Mouse (Mus musculus): ENCODE data around the gene Rprml. TPM values are rescaled to one million over a fixed set of nuclear protein-coding genes. Genes with fewer than 3 reads are reported as not detected.

Rprml gene
- polyA plus RNA-seq (2012; ENCODE audit: insufficient read depth, insufficient read length, low replicate concordance, missing spikeins), result not detected in 2 replicates

DNA sequence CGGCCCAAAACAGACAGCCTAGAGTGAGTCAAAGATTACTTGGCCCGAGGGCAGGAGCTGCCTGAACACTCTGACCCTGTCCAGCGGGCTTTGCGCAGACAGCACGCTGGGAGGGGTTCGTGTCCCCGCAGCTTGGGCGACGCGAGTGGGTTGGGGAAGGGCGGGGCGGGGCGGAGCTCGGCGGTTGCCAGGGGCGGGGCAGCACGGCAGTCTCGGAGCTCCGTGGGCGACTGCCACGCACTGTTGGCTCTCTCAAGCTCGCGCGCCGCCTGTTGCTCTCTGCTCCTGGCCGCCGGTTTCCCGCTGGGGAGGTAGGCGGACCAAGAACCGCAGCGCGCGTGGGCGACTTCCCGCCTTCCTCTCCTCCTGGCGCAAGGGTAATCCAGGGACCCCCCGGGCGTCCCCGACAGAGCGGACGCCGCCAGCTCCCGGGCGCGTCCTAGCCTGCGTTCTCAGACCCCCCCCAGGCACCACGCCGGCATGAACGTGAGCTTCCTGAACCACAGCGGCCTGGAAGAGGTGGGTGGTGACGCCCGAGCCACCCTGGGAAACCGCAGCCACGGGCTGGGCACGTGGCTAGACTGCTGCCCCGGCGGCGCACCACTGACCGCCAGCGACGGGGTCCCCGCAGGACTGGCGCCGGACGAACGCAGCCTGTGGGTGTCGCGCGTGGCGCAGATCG is at the start of gene Rprml:
Gene Rprml (plus strand): TSS at position 270 of the 682 bp plus-strand sequence.
- H3K27ac ChIP-seq (ENCODE audit: insufficient read depth, low read depth, low read length), result peak within 1 kb of the TSS; percentile 97
- WGBS, result 1% methylated on average over 66 of the region's 71 CpGs
- H3K4me3 ChIP-seq (ENCODE audit: insufficient read depth, low read depth, low read length), result peak within 1 kb of the TSS; percentile 80
- TF ChIP-seq CTCF (IDR thresholded peaks at IDR 0.05; ENCODE audit: insufficient read depth, low read depth, low read length) (no peak), POLR2A (IDR thresholded peaks at IDR 0.05; ENCODE audit: insufficient read depth, low read depth, low read length) (peak; percentile 48; the same call in 1 of the 2 replicates)
- peaks cover 38% of the 10 kb centered on the region for H3K4me1 ChIP-seq (ENCODE audit: control insufficient read depth, insufficient read depth, low read length)

DNA sequence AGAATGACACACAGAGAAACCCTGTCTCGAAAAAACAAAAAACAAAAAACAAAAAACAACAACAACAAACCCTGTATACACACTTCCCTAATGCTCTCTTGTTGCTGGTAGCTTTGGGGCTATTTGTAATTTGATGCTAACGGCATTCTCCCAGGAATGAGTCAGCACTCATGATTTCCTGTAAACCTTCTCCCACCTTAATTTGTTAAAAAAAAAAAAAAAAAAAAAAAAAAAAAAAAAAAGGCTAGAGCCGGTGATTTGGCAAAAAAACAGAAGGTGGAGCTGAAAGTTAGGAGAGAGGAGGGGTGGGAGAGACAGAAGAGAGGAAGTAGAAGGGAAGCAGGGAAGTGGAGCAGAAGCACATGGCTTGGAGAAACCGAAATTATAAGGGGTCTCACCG is 42.8 kb upstream of the Rprml start:
- Histone ChIP-seq H3K27ac (ENCODE audit: insufficient read depth, low read depth, low read length) (no peak overlapping the region), H3K4me1 (ENCODE audit: control insufficient read depth, insufficient read depth, low read length) (no peaks in the 10 kb centered on the region), H3K4me3 (ENCODE audit: insufficient read depth, low read depth, low read length) (no peak overlapping the region)
- TF ChIP-seq CTCF (IDR thresholded peaks at IDR 0.05; ENCODE audit: insufficient read depth, low read depth, low read length) (no peak), POLR2A (IDR thresholded peaks at IDR 0.05; ENCODE audit: insufficient read depth, low read depth, low read length) (no peak)
- WGBS, result 54% methylated on average over 5 of the region's 5 CpGs

DNA sequence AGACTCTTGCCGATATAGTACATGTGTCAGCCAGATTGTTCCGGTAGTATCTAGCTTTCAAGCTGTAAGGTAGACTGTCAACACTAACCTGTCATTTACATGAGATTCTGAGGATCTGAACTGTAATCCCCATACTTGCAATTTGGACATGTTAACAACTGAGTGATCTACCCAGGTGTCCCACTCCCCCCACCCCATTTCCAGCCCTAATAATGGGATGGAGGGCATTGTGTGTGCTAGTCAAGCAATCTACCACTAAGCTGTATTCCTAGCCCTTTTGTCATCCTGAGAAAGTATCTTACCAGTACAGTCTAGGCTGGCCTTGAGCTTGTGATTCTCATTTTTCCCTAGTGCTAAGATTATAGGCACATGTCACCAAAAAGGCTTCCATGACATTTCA is 38.6 kb upstream of the Rprml start:
- no peaks in the 10 kb centered on the region for H3K4me1 ChIP-seq (ENCODE audit: control insufficient read depth, insufficient read depth, low read length)
- no peak overlapping the region for H3K27ac ChIP-seq (ENCODE audit: insufficient read depth, low read depth, low read length)
- 93% methylated on average over 2 of the region's 2 CpGs for WGBS
- TF ChIP-seq CTCF (IDR thresholded peaks at IDR 0.05; ENCODE audit: insufficient read depth, low read depth, low read length), result no peak
- no peak for TF ChIP-seq POLR2A (IDR thresholded peaks at IDR 0.05; ENCODE audit: insufficient read depth, low read depth, low read length)
- H3K4me3 ChIP-seq (ENCODE audit: insufficient read depth, low read depth, low read length), result no peak overlapping the region

GRCm38 (mm10) chr11:103621040-103621439 is 28.3 kb upstream of the Rprml start, which contains the start of gene Gm884:
Gene Gm884 (minus strand): TSS chr11:103621140.
- no peak within 1 kb of the TSS for H3K27ac ChIP-seq (ENCODE audit: insufficient read depth, low read depth, low read length)
- WGBS, result 84% methylated on average over 9 of the region's 9 CpGs
- H3K4me1 ChIP-seq (ENCODE audit: control insufficient read depth, insufficient read depth, low read length), result no peaks in the 10 kb centered on the region
- H3K4me3 ChIP-seq (ENCODE audit: insufficient read depth, low read depth, low read length), result no peak within 1 kb of the TSS
- TF ChIP-seq CTCF (IDR thresholded peaks at IDR 0.05; ENCODE audit: insufficient read depth, low read depth, low read length) (no peak), POLR2A (IDR thresholded peaks at IDR 0.05; ENCODE audit: insufficient read depth, low read depth, low read length) (no peak)

DNA sequence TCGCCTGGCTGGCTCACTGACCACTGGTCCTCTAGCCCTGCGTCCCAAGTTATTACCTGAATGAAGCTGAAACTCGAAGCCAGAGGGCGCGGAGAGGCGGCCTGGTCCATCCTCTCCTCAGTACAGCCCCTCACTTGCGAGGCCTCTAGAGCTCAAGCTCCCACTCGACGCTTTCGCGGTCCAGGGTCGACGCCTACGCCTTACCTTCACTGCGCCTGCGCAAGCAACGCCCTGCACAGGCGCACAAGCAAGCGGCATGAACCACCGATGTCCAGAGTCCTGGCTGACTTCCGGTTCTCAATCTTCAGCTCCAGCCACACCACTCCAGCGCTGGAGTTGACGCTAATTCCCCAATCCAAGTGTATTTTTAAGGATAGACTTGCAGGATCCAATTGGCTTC is 21.9 kb upstream of the Rprml start:
- WGBS, result 83% methylated on average over 23 of the region's 23 CpGs
- H3K27ac ChIP-seq (ENCODE audit: insufficient read depth, low read depth, low read length), result no peak overlapping the region
- H3K4me1 ChIP-seq (ENCODE audit: control insufficient read depth, insufficient read depth, low read length), result no peaks in the 10 kb centered on the region
- H3K4me3 ChIP-seq (ENCODE audit: insufficient read depth, low read depth, low read length), result no peak overlapping the region
- TF ChIP-seq CTCF (IDR thresholded peaks at IDR 0.05; ENCODE audit: insufficient read depth, low read depth, low read length), result no peak
- no peak for TF ChIP-seq POLR2A (IDR thresholded peaks at IDR 0.05; ENCODE audit: insufficient read depth, low read depth, low read length)

GRCm38 (mm10) chr11:103634806-103635205 is 14.6 kb upstream of the Rprml start:
- peaks cover 1% of the 10 kb centered on the region; the same call in 1 of the 2 replicates for H3K4me1 ChIP-seq (ENCODE audit: control insufficient read depth, insufficient read depth, low read length)
- TF ChIP-seq CTCF (IDR thresholded peaks at IDR 0.05; ENCODE audit: insufficient read depth, low read depth, low read length) (no peak), POLR2A (IDR thresholded peaks at IDR 0.05; ENCODE audit: insufficient read depth, low read depth, low read length) (no peak)
- H3K27ac ChIP-seq (ENCODE audit: insufficient read depth, low read depth, low read length), result no peak overlapping the region
- no peak overlapping the region for H3K4me3 ChIP-seq (ENCODE audit: insufficient read depth, low read depth, low read length)
- 86% methylated on average over 7 of the region's 7 CpGs for WGBS

GRCm38 (mm10) chr11:103635481-103635880 is 13.9 kb upstream of the Rprml start:
- WGBS, result 65% methylated on average over 3 of the region's 3 CpGs
- Histone ChIP-seq H3K27ac (ENCODE audit: insufficient read depth, low read depth, low read length) (no peak overlapping the region), H3K4me1 (ENCODE audit: control insufficient read depth, insufficient read depth, low read length) (peaks cover 3% of the 10 kb centered on the region; the same call in 1 of the 2 replicates), H3K4me3 (ENCODE audit: insufficient read depth, low read depth, low read length) (no peak overlapping the region)
- TF ChIP-seq CTCF (IDR thresholded peaks at IDR 0.05; ENCODE audit: insufficient read depth, low read depth, low read length) (no peak), POLR2A (IDR thresholded peaks at IDR 0.05; ENCODE audit: insufficient read depth, low read depth, low read length) (no peak)

DNA sequence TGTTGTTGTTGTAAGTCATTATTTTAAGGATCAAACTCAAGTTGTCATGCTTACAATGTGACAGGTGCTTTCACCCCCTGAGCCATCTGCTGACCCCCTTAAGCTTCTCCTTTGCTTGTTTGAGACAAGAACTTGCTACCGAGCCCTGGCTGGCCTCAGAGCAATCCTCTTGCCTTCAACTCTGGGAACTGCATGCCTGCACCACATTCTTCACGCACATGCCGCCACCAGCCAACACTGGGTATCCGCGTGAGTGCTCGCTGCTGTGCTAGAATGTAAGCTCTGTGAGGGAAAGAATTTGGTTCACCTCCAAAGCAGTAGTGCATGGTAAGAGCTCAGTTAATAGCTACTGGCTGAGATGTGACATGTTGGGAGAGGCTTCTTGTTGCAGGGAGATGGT is 13.1 kb upstream of the Rprml start:
- no peak overlapping the region for H3K27ac ChIP-seq (ENCODE audit: insufficient read depth, low read depth, low read length)
- no peak overlapping the region for H3K4me3 ChIP-seq (ENCODE audit: insufficient read depth, low read depth, low read length)
- H3K4me1 ChIP-seq (ENCODE audit: control insufficient read depth, insufficient read depth, low read length), result peaks cover 3% of the 10 kb centered on the region; the same call in 1 of the 2 replicates
- WGBS, result 91% methylated on average over 6 of the region's 6 CpGs
- TF ChIP-seq CTCF (IDR thresholded peaks at IDR 0.05; ENCODE audit: insufficient read depth, low read depth, low read length), result no peak
- TF ChIP-seq POLR2A (IDR thresholded peaks at IDR 0.05; ENCODE audit: insufficient read depth, low read depth, low read length), result no peak

DNA sequence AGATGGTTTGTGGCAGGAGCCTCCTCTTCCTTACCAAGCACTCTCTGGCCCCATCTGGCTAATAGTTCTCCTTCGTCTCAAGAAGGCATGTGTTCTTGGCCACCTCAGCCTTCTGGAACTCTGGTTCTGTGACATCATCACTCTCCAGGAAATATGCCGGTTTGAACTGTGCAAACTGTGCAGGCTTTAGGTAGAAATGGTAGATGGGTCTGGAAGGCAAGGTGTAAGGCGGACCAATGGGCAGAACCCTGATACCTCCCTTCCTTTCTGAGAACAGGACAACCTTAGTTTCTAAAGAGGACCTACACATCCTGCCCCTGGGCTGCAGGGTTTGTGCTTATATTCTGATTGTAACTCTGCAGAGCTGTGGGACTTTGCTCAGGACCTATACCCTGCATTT is 10.6 kb upstream of the Rprml start, which contains the start of gene Lyzl6:
Gene Lyzl6 (minus strand): TSS at position 101 of the 400 bp plus-strand sequence.
- no peak within 1 kb of the TSS for H3K4me3 ChIP-seq (ENCODE audit: insufficient read depth, low read depth, low read length)
- TF ChIP-seq CTCF (IDR thresholded peaks at IDR 0.05; ENCODE audit: insufficient read depth, low read depth, low read length) (no peak), POLR2A (IDR thresholded peaks at IDR 0.05; ENCODE audit: insufficient read depth, low read depth, low read length) (no peak)
- peaks cover 21% of the 10 kb centered on the region for H3K4me1 ChIP-seq (ENCODE audit: control insufficient read depth, insufficient read depth, low read length)
- WGBS, result 85% methylated on average over 3 of the region's 3 CpGs
- no peak within 1 kb of the TSS for H3K27ac ChIP-seq (ENCODE audit: insufficient read depth, low read depth, low read length)

Data from olfactory bulb, adult 2 months (tissue).